Mouse (Mus musculus) ovary, adult 2 months (tissue): ENCODE measurements around the gene Olfr876. TPM values are rescaled to one million over a fixed set of nuclear protein-coding genes. Genes with fewer than 3 reads are reported as not detected.

Experiments used
- polyA plus RNA-seq: library from polyadenylated mRNA; depleted of rRNA; stranded (reverse); fragments of >200 nt; gene quantifications from 2 replicates; pipeline ENCODE4 v1.2.3, GENCODE M21; 2012; rRNA removed

Olfr876 gene
- polyA plus RNA-seq: not detected in 2 replicates

GRCm38 (mm10) chr9:37802731-37803130 lies at the start of gene Olfr876:
Olfr876 (plus strand) TSS chr9:37803031.

GRCm38 (mm10) chr9:37771759-37772158 lies 31.1 kb upstream of the Olfr876 start, which contains the start of gene Olfr875:
Olfr875 (plus strand) TSS chr9:37771857.

DNA sequence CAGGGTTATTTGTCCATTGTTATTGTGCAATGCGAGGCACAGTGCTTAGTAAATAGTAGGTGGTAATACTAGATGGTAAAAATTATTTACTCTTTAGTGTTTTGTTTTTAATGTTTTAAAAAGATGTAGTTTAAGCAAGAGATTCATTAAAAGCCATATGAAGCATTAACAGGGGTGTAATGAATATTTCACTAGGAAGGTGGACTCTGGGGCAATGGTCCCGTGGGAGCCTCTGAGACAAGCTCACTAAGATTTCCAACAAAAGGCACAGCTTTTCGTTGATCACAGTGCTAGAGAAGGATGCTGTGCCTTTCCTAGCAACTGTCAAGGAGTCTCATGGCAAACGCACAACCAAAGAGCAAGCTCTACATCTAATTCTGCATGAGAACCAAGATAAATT lies 51.1 kb downstream of the Olfr876 start, which contains the start of gene Olfr877:
Gene Olfr877 (plus strand): TSS at position 301 of the 400 bp plus-strand sequence.

Other genes with a start within 250 kb of the Olfr876 start
- gene Siae, start 247.3 kb upstream of the Olfr876 start, polyA plus RNA-seq: 7.4 and 10.4 TPM in 2 replicates
- 1.5 and 1.6 TPM in 2 replicates for gene Spa17, start 189.3 kb upstream of the Olfr876 start, polyA plus RNA-seq
- 45.1 and 55.5 TPM in 2 replicates for gene Tbrg1, start 145.7 kb upstream of the Olfr876 start, polyA plus RNA-seq
- gene Panx3, start 133.8 kb upstream of the Olfr876 start, polyA plus RNA-seq: 0.13 and 0.24 TPM in 2 replicates
- not detected in 2 replicates for gene Olfr160, start 86.8 kb upstream of the Olfr876 start, polyA plus RNA-seq
- 0.18 TPM in 1 of 2 replicates, not detected in the other for gene Olfr874, start 57.9 kb upstream of the Olfr876 start, polyA plus RNA-seq
- 0.33 and 0.42 TPM in 2 replicates for gene Olfr875, start 31.2 kb upstream of the Olfr876 start, polyA plus RNA-seq
- 0.29 TPM in 1 of 2 replicates, not detected in the other for gene Olfr877, start 51.2 kb downstream of the Olfr876 start, polyA plus RNA-seq
- not detected in 2 replicates for gene Olfr145, start 93.7 kb downstream of the Olfr876 start, polyA plus RNA-seq
- 0.35 TPM in 1 of 2 replicates, not detected in the other for gene Olfr878, start 114.8 kb downstream of the Olfr876 start, polyA plus RNA-seq
- not detected in 2 replicates for gene Olfr881, start 188.8 kb downstream of the Olfr876 start, polyA plus RNA-seq
- not detected in 2 replicates for gene Olfr883, start 222.8 kb downstream of the Olfr876 start, polyA plus RNA-seq
- not detected in 2 replicates for gene Olfr884, start 243.5 kb downstream of the Olfr876 start, polyA plus RNA-seq